Mouse (Mus musculus) megakaryocyte-erythroid progenitor cell, adult 5 weeks (primary cell): ENCODE measurements around the gene Kras. TPM values are rescaled to one million over a fixed set of nuclear protein-coding genes. Genes with fewer than 3 reads are reported as not detected.

ENCODE experiments used
- polyA plus RNA-seq: library from polyadenylated mRNA; stranded (reverse); fragments of >175 nt; gene quantifications from 2 replicates; pipeline ENCODE4 v1.2.3, GENCODE M21; 2012

The Kras gene
- polyA plus RNA-seq, result 20.1 and 23.4 TPM in 2 replicates

GRCm38 (mm10) chr6:145250185-145250791 lies at the start of gene Kras:
TSS of gene Kras (minus strand) at chr6:145250239.

GRCm38 (mm10) chr6:145210816-145211338 lies 39.2 kb downstream of the Kras start, which contains the start of the genes Casc1 and Etfrf1:
TSS of gene Casc1 (minus strand) at chr6:145211005.
TSS of gene Etfrf1 (plus strand) at chr6:145211134.

Other genes starting within 250 kb of the Kras start
- 0.26 and 0.30 TPM in 2 replicates for gene Bcat1, start 174.1 kb downstream of the Kras start, polyA plus RNA-seq
- gene Lrmp, start 134.6 kb downstream of the Kras start, polyA plus RNA-seq, result 77.6 and 85.2 TPM in 2 replicates
- 0.04 TPM in 1 of 2 replicates, not detected in the other for gene Casc1, start 39.2 kb downstream of the Kras start, polyA plus RNA-seq
- 1.4 and 2.0 TPM in 2 replicates for gene Etfrf1, start 39.1 kb downstream of the Kras start, polyA plus RNA-seq